Mouse (Mus musculus) bone marrow, adult 2 months (tissue): ENCODE measurements around the gene Chchd6.

Experiments
- CTCF ChIP-seq: fragments of 200-500 bp; IDR thresholded peaks from 2 replicates; pipeline ENCODE4 v1.5.1; 2011; ENCODE audit warnings: low read length, control low read depth; ENCODE audit not compliant: control insufficient read depth, insufficient read depth
- POLR2A ChIP-seq: fragments of 200-500 bp; IDR thresholded peaks from 2 replicates; pipeline ENCODE4 v1.6.1; 2011; ENCODE audit warnings: low read depth, mild to moderate bottlenecking, control low read depth, low read length, borderline replicate concordance; ENCODE audit not compliant: control insufficient read depth

GRCm38 (mm10) chr6:89614596-89615372 lies 19.3 kb upstream of the Chchd6 start:
- TF ChIP-seq POLR2A (no peak), CTCF (no peak)
